Mouse (Mus musculus) embryonic facial prominence, embryonic 14.5 days (tissue): ENCODE data around the gene Tnrc6b. TPM values are rescaled to one million over a fixed set of nuclear protein-coding genes. Genes with fewer than 3 reads are reported as not detected.

ENCODE experiments used
- ATAC-seq: fragments of 200-750 bp; cut with Nextera tagmentation; 2 replicates; pipeline ENCODE4 v1.8.0; 2017; ENCODE audit warnings: low read depth, moderate number of reproducible peaks, moderate TSS enrichment
- DNase-seq: peaks from one replicate; pipeline ENCODE4 v3.0.0-alpha.2; 2015; ENCODE audit warnings: low spot score
- H3K27ac ChIP-seq: fragments of 300-500 bp; sonication (generic); replicated peaks from 2 replicates; pipeline ENCODE4 v1.5.1; 2014; ENCODE audit warnings: low read depth, mild to moderate bottlenecking, low read length, moderate library complexity
- H3K27me3 ChIP-seq: fragments of 300-500 bp; sonication (generic); replicated peaks from 2 replicates; pipeline ENCODE4 v1.6.1; 2014; ENCODE audit warnings: low read length; ENCODE audit not compliant: control insufficient read depth, insufficient read depth
- H3K36me3 ChIP-seq: fragments of 300-500 bp; sonication (generic); 2 replicates; pipeline ENCODE4 v1.6.1; 2014; ENCODE audit warnings: low read length, mixed read lengths; ENCODE audit not compliant: control insufficient read depth, insufficient read depth
- H3K4me1 ChIP-seq: fragments of 300-500 bp; sonication (generic); 2 replicates; pipeline ENCODE4 v1.6.1; 2014; ENCODE audit warnings: antibody characterized with exemption, low read length; ENCODE audit not compliant: control insufficient read depth, insufficient read depth
- H3K4me2 ChIP-seq: fragments of 300-500 bp; sonication (generic); 2 replicates; pipeline ENCODE4 v1.6.1; 2014; ENCODE audit warnings: low read depth, mild to moderate bottlenecking, low read length, moderate library complexity, mixed read lengths
- H3K4me3 ChIP-seq: fragments of 300-500 bp; sonication (generic); 2 replicates; pipeline ENCODE4 v1.5.1; 2014; ENCODE audit warnings: low read depth, mild to moderate bottlenecking, low read length
- H3K9ac ChIP-seq: fragments of 300-500 bp; sonication (generic); 2 replicates; pipeline ENCODE4 v1.6.1; 2014; ENCODE audit warnings: low read depth, mild to moderate bottlenecking, low read length, moderate library complexity, mixed read lengths
- H3K9me3 ChIP-seq: fragments of 300-500 bp; sonication (generic); 2 replicates; pipeline ENCODE4 v1.6.1; 2016; ENCODE audit warnings: low read length; ENCODE audit not compliant: control insufficient read depth
- WGBS: fragments of 180-500 bp; shearing (Covaris S2); extraction: QIAGEN DNeasy Blood & Tissue Kit; methylation state at CpG from one replicate; pipeline ENCODE4 v1.1.7; 2014; 5-methylcytosine and 5-hydroxymethylcytosine counted together
- polyA plus RNA-seq: library from polyadenylated mRNA; unstranded; fragments of >200 nt; fragmentation: Nextera tagmentation; extraction: Ambion mirVana; gene quantifications from 2 replicates; pipeline ENCODE4 v1.2.1, GENCODE M21; 2014

Tnrc6b gene
- polyA plus RNA-seq, 1 experiment from 2014 or later = 12.5 TPM

DNA sequence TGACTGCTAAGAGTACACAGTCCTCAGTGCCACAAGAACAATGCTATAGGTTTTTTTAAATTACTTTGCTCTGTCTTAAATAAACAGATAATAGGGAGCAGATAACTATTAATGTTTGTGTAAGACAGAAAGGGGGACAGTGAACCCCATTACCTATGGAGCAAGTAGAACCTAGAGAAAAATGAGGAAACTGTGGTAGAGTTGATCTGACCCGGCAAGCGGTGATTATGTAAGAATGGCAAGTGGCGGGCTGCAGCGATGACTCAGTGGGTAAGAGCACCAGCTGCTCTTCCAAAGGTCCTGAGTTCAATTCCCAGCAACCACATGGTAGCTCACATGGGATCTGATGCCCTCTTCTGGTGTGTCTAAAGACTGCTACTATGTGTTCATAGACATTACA, 101.7 kb downstream of the Tnrc6b start:
- no peaks in the 10 kb centered on the region for H3K4me1 ChIP-seq
- 92% methylated on average over 4 of the region's 4 CpGs for WGBS
- H3K9me3 ChIP-seq = no peaks in the 10 kb centered on the region; the same call in 1 of the 2 replicates
- H3K36me3 ChIP-seq = no peaks in the 10 kb centered on the region
- no peak for DNase-seq
- H3K4me3 ChIP-seq = no peak overlapping the region
- ATAC-seq = no peak
- H3K9ac ChIP-seq = no peak overlapping the region
- no peaks in the 10 kb centered on the region for H3K27me3 ChIP-seq
- H3K27ac ChIP-seq = no peak overlapping the region
- no peak overlapping the region for H3K4me2 ChIP-seq

DNA sequence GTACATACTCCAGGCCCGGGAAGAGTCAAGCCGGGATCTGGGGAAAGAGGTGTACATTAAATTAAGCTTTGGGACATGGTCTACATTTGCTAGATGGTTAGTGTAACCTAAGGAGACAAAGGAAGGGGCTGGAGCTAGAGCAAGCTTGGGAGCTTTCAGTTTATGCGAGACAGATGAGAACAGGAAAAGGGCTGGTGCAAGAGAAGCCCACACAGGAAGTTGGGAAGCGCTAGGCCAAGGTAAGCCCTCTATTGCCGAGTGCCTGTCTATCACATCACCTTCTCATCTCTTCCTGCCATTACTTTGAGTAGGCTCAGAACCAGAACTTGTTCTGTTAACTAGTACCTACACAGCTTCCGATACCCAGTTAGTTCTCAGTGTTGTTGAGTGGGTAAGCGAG, 103.7 kb downstream of the Tnrc6b start:
- Histone ChIP-seq H3K4me2 (no peak overlapping the region), H3K27me3 (no peaks in the 10 kb centered on the region), H3K9me3 (no peaks in the 10 kb centered on the region; the same call in 1 of the 2 replicates), H3K27ac (no peak overlapping the region), H3K4me3 (no peak overlapping the region), H3K9ac (no peak overlapping the region), H3K4me1 (no peaks in the 10 kb centered on the region), H3K36me3 (no peaks in the 10 kb centered on the region; the same call in 1 of the 2 replicates)
- no peak for DNase-seq
- WGBS = 67% methylated on average over 7 of the region's 7 CpGs
- no peak for ATAC-seq

DNA sequence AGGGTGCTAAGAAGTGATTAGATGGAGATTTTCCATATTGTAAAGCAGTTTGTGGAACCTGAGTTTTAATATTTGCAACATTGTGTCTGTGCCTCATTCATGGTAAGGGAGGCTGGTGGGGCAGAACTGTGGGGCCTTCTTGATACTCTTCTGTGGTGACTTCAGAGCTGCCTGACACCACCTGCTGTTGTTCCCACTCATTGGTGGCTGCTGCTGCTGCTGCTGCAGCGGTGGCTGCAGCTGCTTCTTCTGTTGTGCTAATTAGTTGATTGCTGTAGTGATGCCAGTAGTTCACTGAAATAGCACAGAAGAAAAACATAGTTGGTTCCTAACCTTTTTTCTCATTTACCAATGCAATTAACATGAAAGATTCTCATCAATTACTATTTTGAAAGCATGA, 111.2 kb downstream of the Tnrc6b start:
- Histone ChIP-seq H3K4me1 (peaks cover 8% of the 10 kb centered on the region; the same call in 1 of the 2 replicates), H3K9ac (no peak overlapping the region), H3K4me2 (no peak overlapping the region), H3K4me3 (no peak overlapping the region), H3K9me3 (no peaks in the 10 kb centered on the region), H3K36me3 (no peaks in the 10 kb centered on the region; the same call in 1 of the 2 replicates), H3K27ac (no peak overlapping the region), H3K27me3 (no peaks in the 10 kb centered on the region)
- WGBS = 21% methylated on average over 1 of the region's 1 CpGs
- ATAC-seq (0 out of 2 replicates have a peak, but pooled peaks have one; percentile 50), DNase-seq (peak; percentile 25)

DNA sequence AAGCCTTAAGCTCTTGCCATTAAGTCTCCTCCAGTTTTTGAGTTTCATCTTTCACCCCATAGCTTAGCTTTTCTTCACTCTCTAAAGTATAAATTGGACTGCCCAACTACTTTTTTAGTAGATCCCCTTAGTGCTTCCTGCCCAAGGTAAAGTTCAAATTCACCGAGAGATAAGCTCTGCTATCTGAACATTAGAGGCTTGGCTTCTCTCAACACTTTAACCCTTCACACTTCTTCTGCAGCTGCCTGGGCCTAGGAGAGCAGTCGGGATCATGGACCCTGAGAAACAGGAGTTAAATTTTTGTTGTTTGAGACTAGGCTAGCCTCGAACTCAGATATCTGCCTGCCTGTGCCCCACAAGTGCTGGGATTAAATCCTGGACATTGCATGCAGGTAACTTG, 120.1 kb downstream of the Tnrc6b start:
- DNase-seq (no peak), ATAC-seq (no peak)
- H3K4me1 ChIP-seq = peaks cover 3% of the 10 kb centered on the region; the same call in 1 of the 2 replicates
- H3K4me3 ChIP-seq = no peak overlapping the region
- no peak overlapping the region for H3K4me2 ChIP-seq
- no peaks in the 10 kb centered on the region; the same call in 1 of the 2 replicates for H3K36me3 ChIP-seq
- no peaks in the 10 kb centered on the region for H3K27me3 ChIP-seq
- no peak overlapping the region for H3K27ac ChIP-seq
- H3K9ac ChIP-seq = no peak overlapping the region
- no peaks in the 10 kb centered on the region for H3K9me3 ChIP-seq
- WGBS = 79% methylated on average over 3 of the region's 3 CpGs

DNA sequence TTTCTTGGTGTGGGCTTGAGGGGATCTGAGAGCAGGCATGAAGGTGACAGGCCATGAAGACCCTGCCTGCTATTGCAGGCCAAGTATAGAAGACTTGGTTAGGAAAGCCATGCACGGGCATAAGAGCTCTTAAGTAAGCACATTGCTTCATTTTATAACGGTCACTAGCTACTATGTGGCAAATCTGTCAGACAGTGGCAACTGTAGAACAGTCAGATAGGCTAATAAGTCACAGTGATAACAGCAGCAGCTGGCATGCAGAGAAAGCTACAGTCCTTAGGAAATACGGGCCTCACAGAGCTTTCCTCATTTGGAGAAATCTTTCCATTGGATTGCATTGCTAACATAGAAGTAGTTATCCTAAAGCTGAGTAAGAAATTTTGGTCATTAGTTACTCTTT, 121.7 kb downstream of the Tnrc6b start:
- peaks cover 9% of the 10 kb centered on the region; the same call in 1 of the 2 replicates for H3K4me1 ChIP-seq
- no peak overlapping the region for H3K4me3 ChIP-seq
- no peaks in the 10 kb centered on the region for H3K27me3 ChIP-seq
- no peak overlapping the region for H3K27ac ChIP-seq
- DNase-seq = no peak
- WGBS = 69% methylated on average over 3 of the region's 3 CpGs
- no peak overlapping the region for H3K4me2 ChIP-seq
- H3K36me3 ChIP-seq = no peaks in the 10 kb centered on the region; the same call in 1 of the 2 replicates
- no peak for ATAC-seq
- no peaks in the 10 kb centered on the region for H3K9me3 ChIP-seq
- H3K9ac ChIP-seq = no peak overlapping the region

DNA sequence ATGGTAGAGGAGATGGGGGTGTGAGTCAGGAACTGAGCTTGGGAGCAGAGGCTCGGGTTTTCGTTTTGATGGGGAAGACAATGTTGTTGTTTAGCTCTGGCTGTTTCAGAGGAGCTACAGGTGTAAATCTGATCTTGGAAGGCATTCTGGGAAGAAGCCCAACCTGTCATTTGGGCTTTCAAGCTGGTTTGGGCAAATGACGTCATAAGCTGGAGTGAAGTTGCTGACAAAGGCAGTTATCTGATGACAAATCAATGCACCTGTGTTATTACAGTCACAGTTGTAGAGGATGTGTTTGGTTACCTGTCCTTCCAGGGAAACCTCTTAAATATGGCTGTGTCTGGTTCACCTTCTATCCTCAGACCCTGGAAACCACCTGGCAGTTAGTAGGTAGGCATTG, 125.1 kb downstream of the Tnrc6b start:
- no peaks in the 10 kb centered on the region for H3K9me3 ChIP-seq
- no peak overlapping the region for H3K4me3 ChIP-seq
- no peak for ATAC-seq
- no peak overlapping the region for H3K27ac ChIP-seq
- no peak overlapping the region for H3K9ac ChIP-seq
- 67% methylated on average over 3 of the region's 3 CpGs for WGBS
- H3K4me1 ChIP-seq = peaks cover 17% of the 10 kb centered on the region; the same call in 1 of the 2 replicates
- peak; percentile 13 for DNase-seq
- no peaks in the 10 kb centered on the region for H3K27me3 ChIP-seq
- H3K36me3 ChIP-seq = no peaks in the 10 kb centered on the region
- no peak overlapping the region for H3K4me2 ChIP-seq

DNA sequence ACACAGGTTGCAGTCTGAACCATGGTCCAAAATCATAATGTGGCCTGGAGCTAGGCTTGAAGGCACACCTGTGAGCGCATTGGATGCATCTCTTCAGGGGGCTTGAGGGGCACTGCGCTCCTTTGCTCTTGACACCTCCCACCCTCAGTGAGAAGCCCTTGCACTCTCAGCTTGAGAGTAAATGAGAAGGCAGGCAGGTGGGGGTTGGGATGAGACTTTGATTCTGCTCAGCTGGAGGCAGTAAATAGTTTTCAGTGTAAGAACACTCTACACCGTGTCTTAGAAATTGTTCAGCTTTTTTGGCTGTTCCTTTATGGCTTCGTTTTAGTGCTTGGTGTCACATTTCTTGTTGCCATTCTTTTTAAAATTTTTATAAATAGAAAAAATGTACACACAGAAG, 127.7 kb downstream of the Tnrc6b start:
- H3K4me1 ChIP-seq = peaks cover 17% of the 10 kb centered on the region; the same call in 1 of the 2 replicates
- H3K27ac ChIP-seq = no peak overlapping the region
- H3K9me3 ChIP-seq = no peaks in the 10 kb centered on the region
- H3K27me3 ChIP-seq = no peaks in the 10 kb centered on the region
- no peak overlapping the region for H3K4me2 ChIP-seq
- WGBS = 43% methylated on average over 4 of the region's 4 CpGs
- H3K4me3 ChIP-seq = no peak overlapping the region
- no peak overlapping the region for H3K9ac ChIP-seq
- DNase-seq = no peak
- no peaks in the 10 kb centered on the region for H3K36me3 ChIP-seq
- ATAC-seq = no peak

DNA sequence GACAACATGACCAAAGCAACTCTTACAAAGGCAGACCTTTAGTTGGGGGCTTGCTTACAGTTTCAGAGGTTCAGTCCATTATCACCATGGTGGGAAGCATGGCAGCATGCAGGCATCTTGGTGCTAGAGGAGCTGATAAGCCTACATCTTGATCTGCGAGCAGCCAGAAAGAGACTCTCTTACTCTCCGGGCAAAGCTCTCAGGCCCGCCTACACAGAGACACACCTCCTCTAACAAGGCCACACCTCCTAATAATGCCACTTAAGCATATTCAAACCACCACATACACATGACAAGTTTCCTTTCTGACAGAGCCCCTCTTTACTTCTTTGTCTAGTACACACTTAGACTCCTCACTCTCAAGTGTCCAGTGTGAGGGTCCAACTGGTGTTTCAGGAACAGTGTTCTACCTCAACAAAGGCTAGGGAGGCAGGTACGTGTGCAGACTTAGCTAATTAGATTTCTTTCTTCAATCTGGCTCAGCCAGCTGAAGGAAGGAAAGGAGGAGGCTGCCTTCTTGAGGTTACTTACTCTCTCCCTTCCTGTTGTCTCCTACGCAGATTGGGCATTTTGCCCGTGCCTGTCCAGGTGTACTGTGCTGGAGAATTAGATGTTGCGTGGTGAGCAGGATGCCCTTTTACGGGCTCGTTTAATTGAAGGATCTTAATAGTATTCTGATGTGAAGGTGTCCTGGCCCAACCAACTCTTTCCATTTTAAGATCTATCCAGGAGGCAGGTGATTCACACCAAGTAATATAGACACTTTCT, 128.7 kb downstream of the Tnrc6b start:
- no peak overlapping the region for H3K4me2 ChIP-seq
- no peak for ATAC-seq

DNA sequence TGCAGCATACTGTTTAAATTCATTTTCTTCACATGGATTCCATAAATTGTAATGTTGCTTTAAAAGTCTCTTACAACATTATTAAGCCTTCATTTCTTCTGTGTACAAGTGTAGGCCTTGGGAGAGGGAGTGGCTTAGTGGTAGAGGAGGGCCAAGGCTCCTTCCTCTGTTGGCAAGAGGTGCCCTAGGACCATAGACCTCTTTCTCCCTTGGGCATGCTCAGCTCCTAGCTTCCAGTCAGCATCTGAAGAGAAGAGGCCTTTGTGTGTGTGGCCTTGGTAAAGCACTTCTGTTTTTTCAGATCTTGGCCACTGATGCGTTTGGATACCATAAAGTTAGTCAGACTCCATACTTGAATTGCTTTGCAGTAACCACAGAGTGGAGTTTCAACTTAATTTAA, 133.1 kb downstream of the Tnrc6b start:
- WGBS = 41% methylated on average over 1 of the region's 1 CpGs
- Histone ChIP-seq H3K9me3 (no peaks in the 10 kb centered on the region), H3K27ac (no peak overlapping the region), H3K9ac (no peak overlapping the region), H3K36me3 (no peaks in the 10 kb centered on the region), H3K27me3 (no peaks in the 10 kb centered on the region), H3K4me1 (no peaks in the 10 kb centered on the region; the same call in 1 of the 2 replicates), H3K4me2 (no peak overlapping the region), H3K4me3 (no peak overlapping the region)
- ATAC-seq = no peak
- peak; percentile 44 for DNase-seq

More for the DNA sequence above, 128.7 kb downstream of the Tnrc6b start:
- DNase-seq = no peak
- H3K27me3 ChIP-seq = no peaks in the 10 kb centered on the region
- H3K4me3 ChIP-seq = no peak overlapping the region
- WGBS = 70% methylated on average over 9 of the region's 9 CpGs
- no peaks in the 10 kb centered on the region for H3K9me3 ChIP-seq
- no peak overlapping the region for H3K27ac ChIP-seq
- peaks cover 17% of the 10 kb centered on the region; the same call in 1 of the 2 replicates for H3K4me1 ChIP-seq
- H3K36me3 ChIP-seq = no peaks in the 10 kb centered on the region
- H3K9ac ChIP-seq = no peak overlapping the region
